Mouse (Mus musculus): ENCODE data around the gene Ak9. TPM values are rescaled to one million over a fixed set of nuclear protein-coding genes. Genes with fewer than 3 reads are reported as not detected.

The Ak9 gene
- polyA plus RNA-seq, 1 experiment from 2014 or later, result not detected

DNA sequence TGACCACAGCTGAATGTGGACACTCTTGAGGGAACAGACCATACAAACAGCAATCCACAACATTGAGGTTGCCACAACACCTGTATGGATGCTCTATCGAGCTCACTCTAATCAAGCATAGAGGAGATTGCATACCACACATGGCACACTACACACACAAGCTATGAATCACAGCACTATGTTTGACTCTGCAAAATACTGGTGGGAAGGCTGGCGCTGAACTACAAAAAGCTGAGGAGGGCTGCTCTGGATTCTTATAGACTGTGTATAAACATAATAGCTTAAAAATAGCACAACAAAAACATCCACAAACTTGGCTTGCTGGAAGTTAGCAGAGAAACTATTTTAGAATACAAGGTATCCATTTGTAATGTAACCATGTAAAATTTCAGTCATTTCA is 23.0 kb upstream of the Ak9 start:
- Histone ChIP-seq H3K9me3 (ENCODE audit: control insufficient read depth, low read length) (no peaks in the 10 kb centered on the region), H3K27me3 (replicated peaks; ENCODE audit: control insufficient read depth, insufficient read depth, low read length) (no peaks in the 10 kb centered on the region), H3K36me3 (ENCODE audit: control insufficient read depth, insufficient read depth, low read length) (no peaks in the 10 kb centered on the region), H3K9ac (ENCODE audit: low read depth, low read length) (no peak overlapping the region), H3K4me1 (replicated peaks; ENCODE audit: control insufficient read depth, insufficient read depth, low read length) (no peaks in the 10 kb centered on the region), H3K4me2 (no peak overlapping the region), H3K27ac (ENCODE audit: low read depth, low read length) (no peak overlapping the region), H3K4me3 (ENCODE audit: low read depth, low read length) (no peak overlapping the region)
- DNase-seq (ENCODE audit: low spot score), result no peak
- WGBS, result 85% methylated on average over 2 of the region's 2 CpGs
- no peak for ATAC-seq (replicated peaks; ENCODE audit: low FRiP score)

DNA sequence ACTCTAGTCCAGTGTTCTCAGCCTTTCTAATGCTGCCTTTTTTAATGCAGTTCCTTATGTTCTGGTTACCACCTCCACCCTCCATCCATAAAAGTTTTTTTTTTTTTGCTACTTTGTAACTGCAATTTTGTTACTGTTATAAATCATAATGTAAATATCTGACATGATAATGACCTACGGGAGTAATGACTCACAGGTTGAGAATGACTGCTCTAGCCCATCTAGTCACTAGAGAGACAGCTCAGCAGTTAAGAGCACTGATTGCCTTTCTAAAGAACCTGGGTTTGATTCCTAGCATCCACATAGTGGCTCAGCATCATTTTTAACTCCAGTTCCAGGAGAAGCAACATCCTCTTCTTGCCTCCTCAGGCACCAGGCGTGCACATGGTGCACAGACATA is 21.7 kb upstream of the Ak9 start:
- Histone ChIP-seq H3K4me1 (replicated peaks; ENCODE audit: control insufficient read depth, insufficient read depth, low read length) (no peaks in the 10 kb centered on the region), H3K4me3 (ENCODE audit: low read depth, low read length) (no peak overlapping the region), H3K36me3 (ENCODE audit: control insufficient read depth, insufficient read depth, low read length) (no peaks in the 10 kb centered on the region), H3K27ac (ENCODE audit: low read depth, low read length) (no peak overlapping the region), H3K9ac (ENCODE audit: low read depth, low read length) (no peak overlapping the region), H3K4me2 (no peak overlapping the region), H3K27me3 (replicated peaks; ENCODE audit: control insufficient read depth, insufficient read depth, low read length) (no peaks in the 10 kb centered on the region), H3K9me3 (ENCODE audit: control insufficient read depth, low read length) (no peaks in the 10 kb centered on the region)
- ATAC-seq (replicated peaks; ENCODE audit: low FRiP score) (no peak), DNase-seq (ENCODE audit: low spot score) (no peak)
- WGBS, result 83% methylated on average over 2 of the region's 2 CpGs

DNA sequence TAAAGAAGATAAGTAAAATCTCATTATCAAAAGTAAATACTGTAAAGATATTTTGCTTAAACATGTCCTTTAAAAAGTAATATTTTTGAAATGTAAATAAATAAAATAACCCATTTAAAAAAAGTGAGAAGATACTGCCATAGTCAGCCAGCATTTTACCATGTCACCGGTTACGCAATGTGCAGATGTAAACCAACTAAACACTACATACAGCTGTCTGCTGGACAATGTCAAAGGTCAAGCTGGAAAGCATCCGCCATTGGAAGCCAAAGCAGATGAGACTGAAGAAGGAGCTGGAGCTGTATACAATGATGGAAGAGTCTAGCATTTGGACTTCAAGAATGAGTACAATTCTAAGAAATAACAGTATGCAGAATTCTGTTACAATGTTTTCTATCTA is 16.2 kb upstream of the Ak9 start:
- Histone ChIP-seq H3K4me2 (no peak overlapping the region), H3K9me3 (ENCODE audit: control insufficient read depth, low read length) (no peaks in the 10 kb centered on the region), H3K36me3 (ENCODE audit: control insufficient read depth, insufficient read depth, low read length) (no peaks in the 10 kb centered on the region), H3K27ac (ENCODE audit: low read depth, low read length) (no peak overlapping the region), H3K4me1 (replicated peaks; ENCODE audit: control insufficient read depth, insufficient read depth, low read length) (no peaks in the 10 kb centered on the region), H3K4me3 (ENCODE audit: low read depth, low read length) (no peak overlapping the region), H3K27me3 (replicated peaks; ENCODE audit: control insufficient read depth, insufficient read depth, low read length) (no peaks in the 10 kb centered on the region), H3K9ac (ENCODE audit: low read depth, low read length) (no peak overlapping the region)
- DNase-seq (ENCODE audit: low spot score) (no peak), ATAC-seq (replicated peaks; ENCODE audit: low FRiP score) (no peak)
- 86% methylated on average over 3 of the region's 3 CpGs for WGBS

DNA sequence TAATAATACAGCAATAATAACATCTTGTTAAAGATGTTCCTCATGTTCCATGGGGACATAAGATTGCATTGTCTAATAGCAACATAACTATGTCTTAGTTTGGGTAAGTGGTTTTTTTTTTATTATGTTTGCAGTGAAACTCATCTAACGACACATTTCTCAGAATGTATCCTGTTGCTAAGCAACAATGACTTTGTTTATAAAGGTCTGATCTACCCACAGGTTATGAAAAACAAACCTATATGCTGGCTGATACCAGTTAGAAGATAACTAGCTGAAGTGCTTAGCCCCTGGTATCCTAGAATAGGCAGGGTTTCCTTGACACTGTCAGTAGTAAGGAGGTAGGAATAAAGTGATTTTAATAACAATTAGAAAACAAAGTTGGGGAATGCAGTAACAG is 15.7 kb upstream of the Ak9 start:
- no peaks in the 10 kb centered on the region for H3K4me1 ChIP-seq (replicated peaks; ENCODE audit: control insufficient read depth, insufficient read depth, low read length)
- no peak for DNase-seq (ENCODE audit: low spot score)
- no peak overlapping the region for H3K4me2 ChIP-seq
- H3K27me3 ChIP-seq (replicated peaks; ENCODE audit: control insufficient read depth, insufficient read depth, low read length), result no peaks in the 10 kb centered on the region
- H3K27ac ChIP-seq (ENCODE audit: low read depth, low read length), result no peak overlapping the region
- H3K9ac ChIP-seq (ENCODE audit: low read depth, low read length), result no peak overlapping the region
- no peaks in the 10 kb centered on the region for H3K36me3 ChIP-seq (ENCODE audit: control insufficient read depth, insufficient read depth, low read length)
- no peaks in the 10 kb centered on the region for H3K9me3 ChIP-seq (ENCODE audit: control insufficient read depth, low read length)
- 75% methylated on average over 1 of the region's 1 CpGs for WGBS
- ATAC-seq (replicated peaks; ENCODE audit: low FRiP score), result no peak
- no peak overlapping the region for H3K4me3 ChIP-seq (ENCODE audit: low read depth, low read length)

DNA sequence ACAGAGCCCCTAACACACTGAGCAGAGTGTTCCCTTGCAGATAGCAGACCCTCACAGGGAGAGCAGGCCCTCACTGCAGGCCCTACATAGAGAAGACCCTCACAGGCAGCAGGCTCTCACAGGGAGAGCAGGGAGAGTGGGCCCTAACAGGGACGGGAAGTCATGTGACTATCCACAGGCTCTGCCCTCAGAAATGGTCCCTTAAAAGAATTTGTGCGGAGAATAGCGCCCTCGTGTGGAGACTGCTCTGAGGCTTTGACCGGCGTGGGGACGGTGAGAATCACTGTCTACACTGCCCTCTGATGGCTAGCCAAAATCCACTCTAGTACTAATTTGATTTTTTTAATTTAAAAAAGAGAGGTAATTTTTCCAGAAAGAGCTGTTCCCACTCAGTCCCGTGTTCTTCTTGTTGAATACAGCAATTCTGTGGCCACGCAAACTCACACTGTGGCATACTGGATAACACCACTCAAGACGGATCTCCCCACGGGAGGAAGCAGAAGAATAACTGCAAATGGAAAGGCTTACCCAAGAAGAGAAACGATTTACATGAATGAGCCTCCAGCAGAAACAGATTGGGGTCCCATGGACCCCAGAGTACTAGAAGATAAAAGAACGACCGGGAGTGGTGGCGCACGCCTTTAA is 14.9 kb upstream of the Ak9 start:
- Histone ChIP-seq H3K4me3 (ENCODE audit: low read depth, low read length) (no peak overlapping the region), H3K4me1 (replicated peaks; ENCODE audit: control insufficient read depth, insufficient read depth, low read length) (peaks cover 7% of the 10 kb centered on the region), H3K4me2 (no peak overlapping the region), H3K27me3 (replicated peaks; ENCODE audit: control insufficient read depth, insufficient read depth, low read length) (no peaks in the 10 kb centered on the region), H3K36me3 (ENCODE audit: control insufficient read depth, insufficient read depth, low read length) (no peaks in the 10 kb centered on the region), H3K9me3 (ENCODE audit: control insufficient read depth, low read length) (no peaks in the 10 kb centered on the region), H3K9ac (ENCODE audit: low read depth, low read length) (no peak overlapping the region), H3K27ac (ENCODE audit: low read depth, low read length) (no peak overlapping the region)
- 38% methylated on average over 16 of the region's 16 CpGs for WGBS
- ATAC-seq (replicated peaks; ENCODE audit: low FRiP score), result peak; percentile 83
- DNase-seq (ENCODE audit: low spot score), result peak; percentile 82

DNA sequence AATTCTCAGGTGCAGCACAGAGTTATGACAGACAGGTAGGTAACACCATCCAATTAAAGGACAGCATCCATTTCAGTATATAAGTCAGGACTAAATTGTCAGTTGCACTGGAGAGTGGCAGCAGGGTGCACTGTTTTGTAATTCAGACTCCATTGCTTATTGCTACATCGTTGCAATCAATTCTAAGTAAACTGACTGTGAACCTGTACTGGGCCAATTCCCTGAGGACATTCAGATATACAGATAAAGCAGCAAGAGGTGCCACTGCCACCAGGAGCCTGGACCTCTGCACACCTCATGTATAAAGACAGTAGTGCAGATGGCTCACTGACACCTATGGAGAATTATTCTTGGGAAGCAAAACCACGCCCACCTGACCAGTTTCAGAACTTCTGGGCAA is 12.8 kb upstream of the Ak9 start:
- no peaks in the 10 kb centered on the region for H3K27me3 ChIP-seq (replicated peaks; ENCODE audit: control insufficient read depth, insufficient read depth, low read length)
- DNase-seq (ENCODE audit: low spot score) (no peak), ATAC-seq (replicated peaks; ENCODE audit: low FRiP score) (no peak)
- no peak overlapping the region for H3K4me2 ChIP-seq
- no peak overlapping the region for H3K4me3 ChIP-seq (ENCODE audit: low read depth, low read length)
- H3K36me3 ChIP-seq (ENCODE audit: control insufficient read depth, insufficient read depth, low read length), result no peaks in the 10 kb centered on the region
- no peaks in the 10 kb centered on the region for H3K9me3 ChIP-seq (ENCODE audit: control insufficient read depth, low read length)
- peaks cover 15% of the 10 kb centered on the region for H3K4me1 ChIP-seq (replicated peaks; ENCODE audit: control insufficient read depth, insufficient read depth, low read length)
- no peak overlapping the region for H3K9ac ChIP-seq (ENCODE audit: low read depth, low read length)
- no peak overlapping the region for H3K27ac ChIP-seq (ENCODE audit: low read depth, low read length)
- 79% methylated on average over 2 of the region's 2 CpGs for WGBS

DNA sequence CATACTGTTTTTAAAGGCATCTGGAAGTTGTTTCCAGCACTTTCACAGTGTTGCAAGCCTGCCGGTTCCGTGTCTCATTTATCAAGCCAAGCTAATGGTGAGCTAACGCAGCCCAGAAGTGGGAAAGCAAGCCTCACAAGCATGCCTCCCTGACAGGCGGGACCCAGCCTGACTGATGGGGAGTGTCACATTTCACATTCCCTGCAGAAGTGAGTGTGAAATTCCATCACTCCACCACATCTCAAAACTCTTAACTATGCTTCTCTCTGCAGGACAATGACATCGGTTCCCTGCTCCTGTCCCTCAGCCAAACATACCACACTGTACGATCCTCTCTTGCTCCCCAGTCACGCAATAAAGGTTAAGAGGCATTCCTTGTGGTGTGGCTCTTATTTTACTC is 10.8 kb upstream of the Ak9 start:
- Histone ChIP-seq H3K4me1 (replicated peaks; ENCODE audit: control insufficient read depth, insufficient read depth, low read length) (peaks cover 15% of the 10 kb centered on the region), H3K27ac (ENCODE audit: low read depth, low read length) (no peak overlapping the region), H3K4me3 (ENCODE audit: low read depth, low read length) (no peak overlapping the region), H3K9me3 (ENCODE audit: control insufficient read depth, low read length) (no peaks in the 10 kb centered on the region), H3K9ac (ENCODE audit: low read depth, low read length) (no peak overlapping the region), H3K27me3 (replicated peaks; ENCODE audit: control insufficient read depth, insufficient read depth, low read length) (no peaks in the 10 kb centered on the region), H3K36me3 (ENCODE audit: control insufficient read depth, insufficient read depth, low read length) (no peaks in the 10 kb centered on the region), H3K4me2 (0 out of 2 replicates have a peak overlapping the region, but pooled peaks have one; percentile 1)
- DNase-seq (ENCODE audit: low spot score) (no peak), ATAC-seq (replicated peaks; ENCODE audit: low FRiP score) (no peak)
- 29% methylated on average over 7 of the region's 7 CpGs for WGBS

DNA sequence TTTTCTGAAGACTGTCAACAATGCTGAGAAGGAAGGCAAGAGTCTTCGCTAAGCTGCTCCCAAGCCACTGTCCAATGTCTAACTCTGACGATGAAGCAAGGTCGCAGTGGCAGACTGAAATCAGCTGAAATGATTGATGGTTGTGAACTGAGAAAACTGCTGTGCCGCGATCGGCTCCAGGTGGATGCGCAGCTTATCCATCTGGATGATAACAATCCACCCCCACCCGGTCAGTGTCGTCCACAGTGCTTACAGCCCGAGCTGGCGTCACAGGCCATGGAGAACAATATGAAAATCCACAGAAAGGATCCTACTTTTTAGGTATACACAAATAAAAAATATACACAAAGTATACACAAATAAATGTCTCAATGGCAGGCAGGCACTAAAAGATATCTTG is 9.0 kb upstream of the Ak9 start:
- Histone ChIP-seq H3K4me3 (ENCODE audit: low read depth, low read length) (no peak overlapping the region), H3K4me2 (no peak overlapping the region), H3K9ac (ENCODE audit: low read depth, low read length) (no peak overlapping the region), H3K4me1 (replicated peaks; ENCODE audit: control insufficient read depth, insufficient read depth, low read length) (peaks cover 15% of the 10 kb centered on the region), H3K27ac (ENCODE audit: low read depth, low read length) (no peak overlapping the region), H3K27me3 (replicated peaks; ENCODE audit: control insufficient read depth, insufficient read depth, low read length) (no peaks in the 10 kb centered on the region), H3K36me3 (ENCODE audit: control insufficient read depth, insufficient read depth, low read length) (no peaks in the 10 kb centered on the region), H3K9me3 (ENCODE audit: control insufficient read depth, low read length) (no peaks in the 10 kb centered on the region)
- DNase-seq (ENCODE audit: low spot score) (no peak), ATAC-seq (replicated peaks; ENCODE audit: low FRiP score) (no peak)
- 70% methylated on average over 11 of the region's 11 CpGs for WGBS

DNA sequence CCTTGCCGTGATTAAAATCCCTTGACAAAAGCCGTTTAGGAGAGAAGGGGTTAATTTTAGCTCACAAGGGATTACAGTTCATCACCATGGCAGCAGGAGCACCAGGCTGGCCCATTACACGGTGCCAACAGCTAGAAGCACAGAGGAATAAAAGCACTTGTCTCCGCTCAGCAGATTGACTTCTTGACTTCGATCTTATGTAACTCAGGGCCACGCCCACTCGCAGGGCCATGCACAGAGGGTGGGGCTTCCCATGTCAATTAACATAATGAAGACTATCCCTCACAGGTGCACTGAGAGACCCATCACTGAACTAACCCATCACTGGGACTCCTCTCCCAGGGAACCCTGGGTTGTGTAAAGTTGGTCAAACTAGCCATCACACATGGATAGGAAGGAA is 8.6 kb upstream of the Ak9 start:
- Histone ChIP-seq H3K9ac (ENCODE audit: low read depth, low read length) (no peak overlapping the region), H3K27ac (ENCODE audit: low read depth, low read length) (no peak overlapping the region), H3K36me3 (ENCODE audit: control insufficient read depth, insufficient read depth, low read length) (no peaks in the 10 kb centered on the region), H3K27me3 (replicated peaks; ENCODE audit: control insufficient read depth, insufficient read depth, low read length) (no peaks in the 10 kb centered on the region), H3K4me1 (replicated peaks; ENCODE audit: control insufficient read depth, insufficient read depth, low read length) (peaks cover 15% of the 10 kb centered on the region), H3K9me3 (ENCODE audit: control insufficient read depth, low read length) (no peaks in the 10 kb centered on the region), H3K4me3 (ENCODE audit: low read depth, low read length) (no peak overlapping the region), H3K4me2 (no peak overlapping the region)
- no peak for ATAC-seq (replicated peaks; ENCODE audit: low FRiP score)
- DNase-seq (ENCODE audit: low spot score), result no peak
- WGBS, result 52% methylated on average over 7 of the region's 7 CpGs

Measured in liver, embryonic 11.5 days (tissue).